Mouse (Mus musculus) E14TG2a.4 (cell line): Measurements from ENCODE around the gene Ergic1.

ENCODE experiments used
- CTCF ChIP-seq: conservative IDR thresholded peaks from 2 replicates; pipeline ENCODE4 v1.5.1; 2014; ENCODE audit warnings: low read length
- NANOG ChIP-seq: IDR thresholded peaks from 2 replicates; pipeline ENCODE4 v1.6.1; 2014; ENCODE audit warnings: borderline replicate concordance, low read length, mixed read lengths

DNA sequence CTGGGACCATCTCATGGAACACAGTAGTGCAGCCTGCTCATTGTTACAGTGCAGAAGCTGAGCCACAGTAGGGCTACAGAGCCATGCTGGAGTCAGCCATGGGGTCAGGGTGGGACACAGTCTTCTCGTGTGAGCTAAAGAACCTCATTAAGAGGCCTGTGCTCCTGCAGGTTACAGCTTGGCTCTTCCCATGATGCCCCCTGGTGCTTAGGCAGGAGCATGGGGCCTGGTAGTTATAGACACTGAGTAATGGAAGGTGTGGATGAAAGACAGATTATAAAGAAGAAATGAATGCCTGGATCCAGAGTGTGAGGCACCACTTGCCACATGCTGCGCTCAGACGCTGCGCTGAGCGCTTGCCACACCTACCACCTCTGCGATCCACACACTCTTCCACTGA is 67.2 kb downstream of the Ergic1 start:
- TF ChIP-seq CTCF: no peak
- no peak for TF ChIP-seq NANOG
